Mouse (Mus musculus) layer of hippocampus, adult 11-12 months (tissue): Measurements from ENCODE around the gene Cryzl1.
"Not testable (repeated sequence)": the region's sequence is repeated elsewhere in the genome, so short reads cannot be mapped to it uniquely, and the experiment has no call there.

ENCODE experiments used
- DNase-seq: peaks from one replicate; pipeline ENCODE4 v3.0.0; 2022; ENCODE audit warnings: low spot score

The Cryzl1 gene

DNA sequence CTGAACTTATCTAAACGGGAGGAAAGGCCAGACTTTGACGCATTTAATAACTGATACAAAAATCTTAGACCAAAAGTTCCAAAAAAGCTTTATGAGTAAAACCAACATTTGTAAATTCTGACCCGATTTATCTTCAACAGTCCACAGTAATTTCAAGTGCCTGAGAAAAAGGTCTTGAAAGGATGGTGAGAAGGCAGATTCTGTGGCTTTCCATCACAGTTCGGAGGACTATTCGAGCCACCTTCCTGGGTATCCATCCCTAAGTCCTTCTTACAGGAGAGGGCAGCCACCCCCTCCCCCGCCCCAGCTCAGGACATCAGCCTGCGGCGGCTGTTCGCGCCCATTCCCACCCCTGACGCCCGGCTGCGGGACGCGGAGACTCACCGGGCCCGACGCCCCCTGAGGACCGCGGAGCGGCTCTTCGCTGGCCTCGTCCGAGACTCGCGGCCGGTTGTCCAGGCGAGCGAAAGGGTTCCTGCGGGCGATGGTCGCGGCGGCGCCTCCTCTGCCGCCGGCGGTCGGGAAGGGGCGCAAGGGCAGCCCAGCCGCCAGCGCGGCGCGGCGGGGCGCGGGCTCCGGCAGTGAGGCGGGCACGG lies 40.7 kb downstream of the Cryzl1 start:
- DNase-seq: no peak

DNA sequence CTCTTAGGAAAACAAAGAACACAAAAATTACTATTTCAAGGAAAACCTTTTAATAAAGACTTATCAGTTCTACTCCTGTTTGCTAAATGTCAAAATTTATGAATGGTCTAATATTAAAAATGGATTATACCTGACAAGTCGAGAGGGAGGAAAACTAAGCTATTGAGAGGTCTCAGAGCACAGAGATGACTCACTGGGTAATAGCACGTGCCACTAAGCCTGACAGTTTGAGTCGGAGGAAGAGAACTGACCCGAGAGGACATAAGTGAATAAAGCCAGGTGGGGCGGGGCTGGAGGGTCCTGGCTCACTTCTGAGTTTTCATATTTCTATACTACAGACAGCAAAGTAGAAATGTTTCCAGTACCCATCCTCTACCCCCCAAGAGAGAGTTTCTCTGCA lies 42.4 kb downstream of the Cryzl1 start:
- DNase-seq: no peak

- no peak for DNase-seq
Measured at GRCm38 (mm10) chr16:91685526-91685925, 43.2 kb downstream of the Cryzl1 start.

GRCm38 (mm10) chr16:91680656-91681055 lies 48.1 kb downstream of the Cryzl1 start:
- no peak for DNase-seq

DNA sequence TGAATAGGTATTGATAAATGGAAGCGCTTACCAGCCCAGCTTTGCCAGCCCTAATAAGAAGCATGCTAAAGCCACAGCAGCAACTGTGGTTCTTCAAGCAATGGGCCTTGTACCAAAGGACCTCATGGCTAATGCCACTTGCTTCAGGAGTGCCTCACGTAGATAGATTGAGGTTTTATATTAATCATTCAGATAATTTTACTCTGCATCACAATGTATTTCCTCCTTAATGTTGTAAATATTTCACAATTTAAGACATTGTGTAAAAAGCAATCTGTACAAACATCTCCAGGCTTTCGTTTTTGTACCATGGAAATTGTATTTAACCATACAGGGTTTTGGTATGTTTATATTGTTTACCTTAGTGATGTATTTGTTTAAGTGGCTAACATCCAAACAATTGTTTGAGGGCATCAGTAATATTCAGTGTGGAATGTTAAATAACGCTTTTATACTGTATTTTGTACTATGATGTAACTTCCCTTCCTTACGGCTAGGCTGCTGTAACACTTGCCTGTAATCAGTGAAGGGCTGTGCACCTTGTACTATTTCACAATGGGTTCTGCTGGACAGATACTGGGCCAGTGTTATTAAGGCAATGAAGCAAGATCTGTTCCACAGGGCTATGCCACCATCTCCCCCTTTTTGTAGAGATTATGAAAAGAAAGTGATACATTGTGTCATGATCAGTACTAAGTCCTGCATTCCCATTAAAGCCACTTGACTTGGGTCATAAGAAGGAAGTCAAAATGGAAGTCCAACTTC lies 50.4 kb downstream of the Cryzl1 start:
- no peak for DNase-seq

- no peak for DNase-seq
Measured at GRCm38 (mm10) chr16:91674500-91674899, 54.3 kb downstream of the Cryzl1 start.

DNA sequence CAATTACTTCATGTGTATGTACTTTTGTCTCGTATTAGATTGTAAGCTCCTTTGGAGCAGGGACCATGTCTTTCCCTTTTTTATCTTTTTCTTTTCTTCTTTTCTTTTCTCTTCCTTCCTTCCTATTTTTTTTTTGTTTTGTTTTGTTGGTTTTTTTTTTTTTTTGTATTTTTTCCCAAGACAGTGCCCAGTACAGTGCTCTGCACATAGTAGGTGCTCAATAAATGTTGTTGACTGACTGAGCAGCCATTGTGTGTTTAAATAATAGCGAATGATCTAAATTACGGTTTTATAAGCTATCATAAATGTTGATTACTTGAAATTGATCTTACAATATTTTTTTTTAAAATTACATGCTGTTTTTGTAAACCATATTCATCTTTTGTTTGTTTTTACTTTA lies 65.0 kb downstream of the Cryzl1 start:
- DNase-seq: no peak

GRCm38 (mm10) chr16:91662336-91662735 lies 66.4 kb downstream of the Cryzl1 start:
- DNase-seq: no peak

DNA sequence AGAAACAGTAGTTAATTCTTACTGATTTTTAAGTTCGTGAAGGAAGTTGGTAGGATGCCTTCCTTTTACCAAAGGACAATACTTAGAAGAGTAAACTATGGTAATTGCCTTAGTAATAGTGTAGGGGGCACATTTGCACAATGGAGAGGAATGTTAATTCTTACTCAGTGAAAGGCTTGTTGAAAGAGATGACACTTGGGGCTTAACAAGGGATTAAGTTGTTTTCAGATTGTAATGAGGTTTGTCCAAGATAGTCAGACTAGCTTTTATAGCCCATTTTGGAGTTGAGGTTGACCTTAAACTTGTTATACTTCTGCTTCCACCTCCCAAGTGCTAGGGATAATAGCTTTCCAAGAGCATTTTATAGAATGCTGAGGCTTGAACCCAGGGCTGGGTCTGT lies 67.4 kb downstream of the Cryzl1 start:
- DNase-seq: no peak

- no peak for DNase-seq
Measured at GRCm38 (mm10) chr16:91659798-91660197, 69.0 kb downstream of the Cryzl1 start.

DNA sequence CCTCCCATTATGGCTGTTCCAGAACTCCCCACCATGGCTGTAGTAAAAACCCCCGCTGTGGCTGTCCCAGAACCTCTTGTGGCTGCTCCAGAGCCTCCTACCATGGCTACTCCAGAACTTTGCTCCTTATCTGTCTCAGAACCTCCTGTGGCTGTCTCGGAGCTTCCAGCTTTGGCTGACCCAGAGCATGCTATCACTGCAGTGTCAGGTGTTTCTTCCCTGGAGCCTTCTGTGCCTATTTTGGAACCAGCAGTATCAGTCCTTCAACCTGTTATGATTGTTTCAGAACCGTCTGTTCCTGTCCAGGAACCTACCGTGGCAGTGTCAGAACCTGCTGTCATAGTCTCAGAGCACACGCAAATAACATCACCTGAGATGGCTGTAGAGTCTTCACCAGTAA lies 70.3 kb downstream of the Cryzl1 start:
- no peak for DNase-seq

DNA sequence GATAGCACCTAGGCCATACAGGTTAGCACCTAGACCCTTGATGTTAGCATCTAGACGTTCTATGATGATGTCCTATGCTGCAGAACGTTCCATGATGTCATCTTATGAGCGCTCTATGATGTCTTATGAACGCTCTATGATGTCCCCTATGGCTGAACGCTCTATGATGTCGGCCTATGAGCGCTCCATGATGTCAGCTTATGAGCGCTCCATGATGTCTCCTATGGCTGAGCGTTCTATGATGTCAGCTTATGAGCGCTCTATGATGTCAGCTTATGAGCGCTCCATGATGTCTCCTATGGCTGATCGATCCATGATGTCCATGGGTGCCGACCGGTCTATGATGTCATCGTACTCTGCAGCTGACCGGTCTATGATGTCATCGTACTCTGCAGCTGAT lies 71.5 kb downstream of the Cryzl1 start:
- DNase-seq: no peak

- DNase-seq: no peak
Measured at GRCm38 (mm10) chr16:91655285-91655684, 73.5 kb downstream of the Cryzl1 start.

DNA sequence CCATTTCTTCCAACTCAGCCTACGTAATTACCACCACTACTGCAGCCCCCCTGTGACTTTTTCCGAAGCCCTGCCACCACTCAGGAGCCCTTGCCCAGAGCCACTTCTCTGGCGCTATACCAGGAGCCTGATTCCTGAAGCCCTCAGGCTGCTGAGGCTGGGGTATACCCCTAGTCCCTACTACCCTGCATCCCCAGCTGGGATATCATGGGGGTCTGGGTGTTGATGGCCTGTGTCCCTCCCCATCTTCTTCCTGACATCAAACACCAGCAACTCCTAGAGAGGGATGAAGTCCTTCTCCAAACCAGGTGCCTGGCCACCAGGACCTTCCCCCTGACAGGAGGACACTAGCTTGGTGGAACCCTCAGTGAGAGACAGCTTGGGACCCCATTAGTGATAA lies 76.6 kb downstream of the Cryzl1 start:
- no peak for DNase-seq

GRCm38 (mm10) chr16:91649781-91650180 lies 79.0 kb downstream of the Cryzl1 start:
- DNase-seq: no peak

DNA sequence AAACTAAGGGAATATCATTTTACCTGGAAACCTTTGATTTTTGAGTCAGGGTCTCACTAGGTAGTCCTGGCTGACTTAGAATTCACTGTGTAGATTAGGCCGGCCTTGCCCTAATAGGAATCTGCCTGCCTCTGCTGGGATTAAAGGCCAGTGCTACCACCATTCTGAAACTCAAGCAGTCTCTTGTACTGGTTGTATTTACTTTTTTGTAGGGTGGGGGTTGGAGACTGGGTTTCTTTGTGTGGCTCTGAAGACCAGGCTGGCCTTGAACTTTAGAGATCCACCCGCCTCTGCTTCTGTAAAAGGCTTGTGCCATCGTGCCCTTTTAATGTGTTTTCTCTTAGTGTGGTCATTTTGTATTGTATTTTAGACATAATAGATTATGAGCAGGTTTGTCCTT lies 79.5 kb downstream of the Cryzl1 start:
- no peak for DNase-seq

GRCm38 (mm10) chr16:91648220-91648550 lies 80.6 kb downstream of the Cryzl1 start:
- DNase-seq: peak; percentile 68

DNA sequence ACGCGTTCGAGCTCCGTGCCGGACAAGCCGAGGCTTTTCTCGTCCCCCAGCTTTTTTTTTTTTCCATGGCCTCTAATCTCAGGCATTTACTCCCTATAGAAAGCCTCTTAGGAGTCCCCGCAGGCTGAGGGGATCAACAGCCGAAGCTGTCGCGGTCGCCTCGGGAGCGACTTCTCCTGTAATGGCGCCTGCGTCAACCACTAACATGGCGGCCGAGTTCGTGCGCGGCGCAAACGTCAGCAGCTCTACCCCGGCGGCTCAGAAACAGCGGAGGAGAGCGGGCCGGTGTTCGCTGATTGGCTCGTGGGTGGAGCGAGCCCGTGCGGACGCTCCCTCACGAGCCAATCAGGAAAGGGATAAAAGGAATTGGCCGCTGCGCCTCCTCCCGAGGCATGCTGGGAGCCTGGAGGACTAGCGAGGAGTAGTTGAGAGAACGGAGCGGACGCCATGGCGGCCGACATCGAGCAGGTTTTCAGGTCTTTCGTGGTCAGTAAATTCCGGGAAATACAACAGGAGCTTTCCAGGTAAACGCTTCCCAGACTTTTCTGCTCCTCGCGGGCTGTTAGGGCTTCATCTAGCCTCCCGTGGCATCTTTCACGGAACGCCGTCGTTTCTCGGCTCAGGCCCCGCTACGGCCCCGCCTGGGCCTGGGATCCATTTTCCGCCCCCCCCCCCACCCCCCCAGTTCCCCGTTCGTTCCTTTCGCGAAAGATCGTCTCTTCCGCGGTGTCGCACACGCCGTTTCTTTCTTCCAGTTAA lies 81.1 kb downstream of the Cryzl1 start, which contains the start of gene Son:
Gene Son, plus strand, starts transcription at position 46 of the 759 bp plus-strand sequence.
- DNase-seq: peak; percentile 97

GRCm38 (mm10) chr16:91646681-91647419 lies 81.9 kb downstream of the Cryzl1 start, which contains the start of gene Gart:
Gene Gart, minus strand, starts transcription at chr16:91646952.
- DNase-seq: peak; percentile 94

- DNase-seq: no peak
Measured at GRCm38 (mm10) chr16:91645995-91646602, 82.7 kb downstream of the Cryzl1 start.

GRCm38 (mm10) chr16:91645420-91645819 lies 83.4 kb downstream of the Cryzl1 start:
- DNase-seq: not testable (repeated sequence)

- no peak for DNase-seq
Measured at GRCm38 (mm10) chr16:91644901-91645300, 83.9 kb downstream of the Cryzl1 start.
